ENCODE assay signal across 11 mouse cellular contexts in the genomic region with DNA sequence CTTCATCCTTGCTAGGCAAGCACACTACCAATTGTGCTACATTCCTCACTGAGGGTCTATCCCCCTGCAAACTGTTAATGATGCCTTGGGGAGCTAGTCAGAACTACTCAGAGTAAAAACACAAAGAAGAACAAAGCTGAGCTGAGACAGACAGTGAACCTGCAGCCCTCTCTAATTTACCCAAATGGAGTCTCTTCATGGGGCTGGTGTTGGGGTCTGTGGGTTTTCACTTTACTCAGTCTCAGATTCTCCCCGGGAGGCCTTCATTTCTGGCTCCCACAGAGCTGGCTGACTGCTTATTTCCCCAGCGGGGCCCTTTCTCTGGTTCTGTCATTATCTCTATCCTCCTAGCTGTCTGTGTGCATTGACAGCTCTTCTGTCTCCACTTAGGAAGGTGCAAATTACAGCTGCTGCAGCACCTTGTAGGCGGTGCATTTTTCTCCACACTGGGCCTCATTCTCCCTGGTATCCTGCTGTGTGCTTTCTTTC.
DNase-seq lines count a peak whose midpoint lies in the region; ATAC-seq and TF ChIP-seq lines count a peak whose summit lies in the region.
"Had no signal": no experiment of that assay in that cellular context is flagged by ENCODE, and none has a peak within 500 bp of the region (broad histone marks: within the 10 kb centered on the region; RNA-seq: fewer than 3 reads in every experiment).

No protein-coding gene starts in this region.

- H3K27me3 ChIP-seq in forebrain, embryonic 14.5 days (replicated peaks; ENCODE audit: control insufficient read depth, insufficient read depth, low read length) = no peaks in the 10 kb centered on the region
- no peaks in the 10 kb centered on the region for H3K27me3 ChIP-seq in midbrain, embryonic 12.5 days
- no peaks in the 10 kb centered on the region for H3K27me3 ChIP-seq in lung, postnatal 0 days (replicated peaks; ENCODE audit: insufficient read depth, low read length)
- H3K27me3 ChIP-seq in intestine, postnatal 0 days (replicated peaks; ENCODE audit: control insufficient read depth, insufficient read depth, low read length) = no peaks in the 10 kb centered on the region

- H3K4me3 ChIP-seq in forebrain, embryonic 14.5 days (ENCODE audit: low read depth, low read length) = no peak overlapping the region
- no peak overlapping the region for H3K4me3 ChIP-seq in midbrain, embryonic 12.5 days
- no peak overlapping the region for H3K4me3 ChIP-seq in lung, postnatal 0 days (ENCODE audit: low read depth, low read length)
- no peak overlapping the region for H3K4me3 ChIP-seq in intestine, postnatal 0 days (ENCODE audit: low read depth, low read length)

- 3% methylated on average over 3 of the region's 3 CpGs for WGBS in forebrain, embryonic 14.5 days
- 17% methylated on average over 3 of the region's 3 CpGs for WGBS in midbrain, embryonic 12.5 days
- WGBS in lung, postnatal 0 days = 21% methylated on average over 3 of the region's 3 CpGs
- WGBS in intestine, postnatal 0 days = 47% methylated on average over 3 of the region's 3 CpGs

- intact Hi-C loops in heart, postnatal 36 days (cut with DNase I) = no loop called here

- H3K9me3 ChIP-seq in forebrain, embryonic 14.5 days (replicated peaks; ENCODE audit: control insufficient read depth, low read length) = no peaks in the 10 kb centered on the region
- no peaks in the 10 kb centered on the region for H3K9me3 ChIP-seq in midbrain, embryonic 12.5 days
- H3K9me3 ChIP-seq in lung, postnatal 0 days (ENCODE audit: low read length) = no peaks in the 10 kb centered on the region
- H3K9me3 ChIP-seq in intestine, postnatal 0 days (ENCODE audit: control insufficient read depth) = no peaks in the 10 kb centered on the region

- peak; percentile 79 for ATAC-seq in forebrain, embryonic 14.5 days
- ATAC-seq in midbrain, embryonic 12.5 days (ENCODE audit: low FRiP score, low read depth) = peak; percentile 66
- no peak for ATAC-seq in lung, postnatal 0 days
- ATAC-seq in erythroid progenitor cell, adult 5-6 weeks (replicated peaks; ENCODE audit: low FRiP score, poor library complexity, severe bottlenecking) = no peak
- no peak for ATAC-seq in intestine, postnatal 0 days

- H3K4me2 ChIP-seq in forebrain, embryonic 14.5 days (ENCODE audit: low read length) = no peak overlapping the region
- no peak overlapping the region for H3K4me2 ChIP-seq in midbrain, embryonic 12.5 days (replicated peaks)
- H3K4me2 ChIP-seq in lung, postnatal 0 days (replicated peaks; ENCODE audit: low read depth, low read length) = no peak overlapping the region
- H3K4me2 ChIP-seq in intestine, postnatal 0 days (replicated peaks; ENCODE audit: low read depth) = no peak overlapping the region

- H3K4me1 ChIP-seq in forebrain, embryonic 14.5 days (ENCODE audit: control insufficient read depth, insufficient read depth, low read length) = peaks cover 12% of the 10 kb centered on the region
- H3K4me1 ChIP-seq in midbrain, embryonic 12.5 days = peaks cover 26% of the 10 kb centered on the region
- H3K4me1 ChIP-seq in lung, postnatal 0 days (ENCODE audit: insufficient read depth, low read depth, low read length) = no peaks in the 10 kb centered on the region
- no peaks in the 10 kb centered on the region for H3K4me1 ChIP-seq in intestine, postnatal 0 days (replicated peaks; ENCODE audit: control insufficient read depth, insufficient read depth, low read length)

- no peak for TF ChIP-seq CTCF in lung, postnatal 0 days (IDR thresholded peaks at IDR 0.05)
- TF ChIP-seq CTCF in intestine, postnatal 0 days (IDR thresholded peaks at IDR 0.05; ENCODE audit: low read depth) = no peak

- TF ChIP-seq EP300 in lung, postnatal 0 days (IDR thresholded peaks at IDR 0.05) = no peak

- H3K27ac ChIP-seq in forebrain, embryonic 14.5 days (ENCODE audit: low read depth, low read length) = peak overlapping the region; percentile 76
- H3K27ac ChIP-seq in midbrain, embryonic 12.5 days (replicated peaks) = peak overlapping the region; percentile 63
- H3K27ac ChIP-seq in lung, postnatal 0 days (ENCODE audit: low read length) = no peak overlapping the region
- H3K27ac ChIP-seq in intestine, postnatal 0 days (ENCODE audit: low read depth, low read length) = no peak overlapping the region

- H3K9ac ChIP-seq in forebrain, embryonic 14.5 days (ENCODE audit: low read length) = no peak overlapping the region
- no peak overlapping the region for H3K9ac ChIP-seq in midbrain, embryonic 12.5 days (replicated peaks)
- H3K9ac ChIP-seq in lung, postnatal 0 days (replicated peaks; ENCODE audit: low read depth) = no peak overlapping the region
- H3K9ac ChIP-seq in intestine, postnatal 0 days (ENCODE audit: low read depth, low read length) = no peak overlapping the region

- DNase-seq in heart, adult 11 months = peak; percentile 61
- no peak for DNase-seq in heart, postnatal 36 days
- DNase-seq in brain, adult 2 months (ENCODE audit: low read depth, low spot score) = peak; percentile 70
- DNase-seq in forebrain, embryonic 14.5 days (ENCODE audit: low spot score) = peak; percentile 71
- DNase-seq in lung, postnatal 0 days (ENCODE audit: low spot score) = no peak
- DNase-seq: cerebellum, adult 9-10 months; kidney, adult 2 months; thymus, adult 18-20 months had no signal

- H3K36me3 ChIP-seq in forebrain, embryonic 14.5 days (ENCODE audit: control insufficient read depth, insufficient read depth, low read length) = no peaks in the 10 kb centered on the region
- no peaks in the 10 kb centered on the region for H3K36me3 ChIP-seq in midbrain, embryonic 12.5 days
- H3K36me3 ChIP-seq in lung, postnatal 0 days (ENCODE audit: insufficient read depth, low read length) = no peaks in the 10 kb centered on the region
- H3K36me3 ChIP-seq in intestine, postnatal 0 days (ENCODE audit: control insufficient read depth, insufficient read depth) = no peaks in the 10 kb centered on the region

Comparison
In these comparisons a context has a peak if more than half of its experiments do, and no peak if none do; other contexts are left out.
1. DNase-seq: peak in heart, adult 11 months (single experiment), brain, adult 2 months (single experiment) and forebrain, embryonic 14.5 days (single experiment); none in heart, postnatal 36 days (0 of 2) and lung, postnatal 0 days (single experiment).
2. ATAC-seq: peak in forebrain, embryonic 14.5 days (single experiment) and midbrain, embryonic 12.5 days (single experiment); none in lung, postnatal 0 days (single experiment), erythroid progenitor cell, adult 5-6 weeks (single experiment) and intestine, postnatal 0 days (single experiment).
3. H3K27ac ChIP-seq: peak in forebrain, embryonic 14.5 days (single experiment) and midbrain, embryonic 12.5 days (single experiment); none in lung, postnatal 0 days (single experiment) and intestine, postnatal 0 days (single experiment).